Mouse (Mus musculus): Measurements from ENCODE around the gene Ankfn1. TPM values are rescaled to one million over a fixed set of nuclear protein-coding genes. Genes with fewer than 3 reads are reported as not detected.

Gene Ankfn1
- total RNA-seq, 1 experiment from 2014 or later: not detected

- no peak for ATAC-seq (replicated peaks in 1 of 2; ENCODE audit: insufficient read depth in 1 of 2, low FRiP score in 2 of 2, low TSS enrichment in 1 of 2, low read depth in 1 of 2, poor library complexity in 2 of 2, severe bottlenecking in 2 of 2)
These were observed 169.4 kb downstream of the Ankfn1 start for GRCm38 (mm10) chr11:89608071-89608470.

- ATAC-seq (replicated peaks in 1 of 2; ENCODE audit: insufficient read depth in 1 of 2, low FRiP score in 2 of 2, low TSS enrichment in 1 of 2, low read depth in 1 of 2, poor library complexity in 2 of 2, severe bottlenecking in 2 of 2): no peak
These were observed 170.2 kb downstream of the Ankfn1 start for GRCm38 (mm10) chr11:89607270-89607669.

GRCm38 (mm10) chr11:89606346-89606745 is 171.1 kb downstream of the Ankfn1 start:
- ATAC-seq (replicated peaks in 1 of 2; ENCODE audit: insufficient read depth in 1 of 2, low FRiP score in 2 of 2, low TSS enrichment in 1 of 2, low read depth in 1 of 2, poor library complexity in 2 of 2, severe bottlenecking in 2 of 2): no peak

- no peak for ATAC-seq (replicated peaks in 1 of 2; ENCODE audit: insufficient read depth in 1 of 2, low FRiP score in 2 of 2, low TSS enrichment in 1 of 2, low read depth in 1 of 2, poor library complexity in 2 of 2, severe bottlenecking in 2 of 2)
These were observed 174.5 kb downstream of the Ankfn1 start for GRCm38 (mm10) chr11:89602966-89603365.

GRCm38 (mm10) chr11:89600921-89601515 is 176.4 kb downstream of the Ankfn1 start:
- no peak for ATAC-seq (replicated peaks in 1 of 2; ENCODE audit: insufficient read depth in 1 of 2, low FRiP score in 2 of 2, low TSS enrichment in 1 of 2, low read depth in 1 of 2, poor library complexity in 2 of 2, severe bottlenecking in 2 of 2)

- no peak for ATAC-seq (replicated peaks in 1 of 2; ENCODE audit: insufficient read depth in 1 of 2, low FRiP score in 2 of 2, low TSS enrichment in 1 of 2, low read depth in 1 of 2, poor library complexity in 2 of 2, severe bottlenecking in 2 of 2)
These were observed 187.1 kb downstream of the Ankfn1 start for GRCm38 (mm10) chr11:89590273-89590874.

- no peak for ATAC-seq (replicated peaks in 1 of 2; ENCODE audit: insufficient read depth in 1 of 2, low FRiP score in 2 of 2, low TSS enrichment in 1 of 2, low read depth in 1 of 2, poor library complexity in 2 of 2, severe bottlenecking in 2 of 2)
These were observed 191.1 kb downstream of the Ankfn1 start for GRCm38 (mm10) chr11:89586341-89586740.

- ATAC-seq (replicated peaks in 1 of 2; ENCODE audit: insufficient read depth in 1 of 2, low FRiP score in 2 of 2, low TSS enrichment in 1 of 2, low read depth in 1 of 2, poor library complexity in 2 of 2, severe bottlenecking in 2 of 2): no peak
These were observed 197.6 kb downstream of the Ankfn1 start for GRCm38 (mm10) chr11:89579826-89580225.

- no peak for ATAC-seq (replicated peaks in 1 of 2; ENCODE audit: insufficient read depth in 1 of 2, low FRiP score in 2 of 2, low TSS enrichment in 1 of 2, low read depth in 1 of 2, poor library complexity in 2 of 2, severe bottlenecking in 2 of 2)
These were observed 198.3 kb downstream of the Ankfn1 start for GRCm38 (mm10) chr11:89579111-89579510.

- ATAC-seq (replicated peaks in 1 of 2; ENCODE audit: insufficient read depth in 1 of 2, low FRiP score in 2 of 2, low TSS enrichment in 1 of 2, low read depth in 1 of 2, poor library complexity in 2 of 2, severe bottlenecking in 2 of 2): no peak
These were observed 203.1 kb downstream of the Ankfn1 start for GRCm38 (mm10) chr11:89574269-89574838.

GRCm38 (mm10) chr11:89569391-89570145 is 207.9 kb downstream of the Ankfn1 start:
- no peak for ATAC-seq (replicated peaks in 1 of 2; ENCODE audit: insufficient read depth in 1 of 2, low FRiP score in 2 of 2, low TSS enrichment in 1 of 2, low read depth in 1 of 2, poor library complexity in 2 of 2, severe bottlenecking in 2 of 2)

GRCm38 (mm10) chr11:89568246-89568645 is 209.2 kb downstream of the Ankfn1 start:
- no peak for ATAC-seq (replicated peaks in 1 of 2; ENCODE audit: insufficient read depth in 1 of 2, low FRiP score in 2 of 2, low TSS enrichment in 1 of 2, low read depth in 1 of 2, poor library complexity in 2 of 2, severe bottlenecking in 2 of 2)

- ATAC-seq (replicated peaks in 1 of 2; ENCODE audit: insufficient read depth in 1 of 2, low FRiP score in 2 of 2, low TSS enrichment in 1 of 2, low read depth in 1 of 2, poor library complexity in 2 of 2, severe bottlenecking in 2 of 2): no peak
These were observed 226.0 kb downstream of the Ankfn1 start for GRCm38 (mm10) chr11:89551441-89551840.

GRCm38 (mm10) chr11:89550921-89551320 is 226.5 kb downstream of the Ankfn1 start:
- ATAC-seq (replicated peaks in 1 of 2; ENCODE audit: insufficient read depth in 1 of 2, low FRiP score in 2 of 2, low TSS enrichment in 1 of 2, low read depth in 1 of 2, poor library complexity in 2 of 2, severe bottlenecking in 2 of 2): no peak

- no peak for ATAC-seq (replicated peaks in 1 of 2; ENCODE audit: insufficient read depth in 1 of 2, low FRiP score in 2 of 2, low TSS enrichment in 1 of 2, low read depth in 1 of 2, poor library complexity in 2 of 2, severe bottlenecking in 2 of 2)
These were observed 228.7 kb downstream of the Ankfn1 start for GRCm38 (mm10) chr11:89548786-89549185.

GRCm38 (mm10) chr11:89546164-89546563 is 231.3 kb downstream of the Ankfn1 start:
- peak; percentile 37 to 58; a peak in 1 of 4 replicates for ATAC-seq (replicated peaks in 1 of 2; ENCODE audit: insufficient read depth in 1 of 2, low FRiP score in 2 of 2, low TSS enrichment in 1 of 2, low read depth in 1 of 2, poor library complexity in 2 of 2, severe bottlenecking in 2 of 2)

- ATAC-seq (replicated peaks in 1 of 2; ENCODE audit: insufficient read depth in 1 of 2, low FRiP score in 2 of 2, low TSS enrichment in 1 of 2, low read depth in 1 of 2, poor library complexity in 2 of 2, severe bottlenecking in 2 of 2): 0 out of 4 replicates have a peak, but pooled peaks of 1 of the 2 experiments have one; percentile 7
These were observed 232.3 kb downstream of the Ankfn1 start for GRCm38 (mm10) chr11:89544856-89545817.

Data from hematopoietic stem cell, adult 5-6 weeks (primary cell).